Mouse (Mus musculus) B cell, adult 2 months (primary cell): ENCODE results near the gene Lmnb2.

Experiments
- DNase-seq, 2 experiments: peaks; one replicate each; pipeline ENCODE4 v3.0.0; 2022

The Lmnb2 gene

DNA sequence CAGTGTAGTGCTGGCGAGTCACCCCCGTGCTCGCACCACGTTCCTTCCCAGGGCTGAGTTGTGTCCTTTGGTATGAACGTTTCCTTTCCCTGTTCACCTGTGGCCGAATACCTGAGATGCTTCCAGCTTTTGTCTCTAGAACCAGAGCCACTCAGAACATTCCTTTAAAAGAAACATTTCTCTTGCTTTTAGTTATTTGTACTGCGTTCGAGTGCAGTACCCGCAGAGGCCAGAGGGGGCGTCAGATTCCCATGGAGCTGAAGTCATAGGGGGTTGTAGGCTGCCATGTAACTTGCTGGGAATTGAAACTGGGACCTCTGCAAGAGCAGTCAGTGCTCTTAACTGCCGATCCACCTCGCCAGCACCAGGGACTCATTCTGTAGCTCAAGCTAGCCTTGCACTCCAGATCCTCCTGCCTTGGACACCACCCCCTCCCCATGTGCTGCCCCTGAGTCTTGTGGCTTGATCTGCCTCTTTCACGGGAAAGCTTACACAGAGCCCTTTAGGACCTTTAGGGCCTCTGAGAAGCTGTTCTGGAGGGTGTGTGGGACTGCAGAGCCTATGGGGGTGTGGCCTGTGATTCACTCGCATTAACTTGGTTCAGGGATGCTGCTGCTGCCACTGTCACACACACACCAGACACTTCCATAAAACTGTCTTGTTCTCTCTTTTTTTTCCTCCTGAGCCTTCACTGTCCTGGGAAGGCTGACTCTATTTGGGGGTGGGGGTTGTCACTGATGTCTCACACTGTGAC is 28.8 kb upstream of the Lmnb2 start:
- DNase-seq = peak; percentile 57 to 58

DNA sequence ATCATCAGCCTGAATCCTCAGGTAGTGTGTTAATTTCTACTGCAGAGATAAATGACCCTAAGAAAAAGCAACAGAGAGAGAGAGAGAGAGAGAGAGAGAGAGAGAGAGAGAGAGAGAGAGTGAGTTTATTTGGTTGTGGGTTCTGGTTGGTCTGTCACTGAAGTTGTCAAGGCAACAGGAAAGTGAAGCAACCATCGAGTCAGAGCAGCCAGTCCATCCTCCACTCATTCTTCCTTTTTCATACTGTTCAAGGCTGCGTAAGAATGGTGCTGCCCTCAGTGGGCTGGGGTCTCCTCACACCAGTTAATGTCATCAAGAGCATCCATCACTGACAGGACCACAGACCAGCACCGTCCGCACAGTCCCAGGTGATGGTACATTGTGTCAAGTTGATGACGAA is 26.2 kb upstream of the Lmnb2 start:
- DNase-seq = no peak

DNA sequence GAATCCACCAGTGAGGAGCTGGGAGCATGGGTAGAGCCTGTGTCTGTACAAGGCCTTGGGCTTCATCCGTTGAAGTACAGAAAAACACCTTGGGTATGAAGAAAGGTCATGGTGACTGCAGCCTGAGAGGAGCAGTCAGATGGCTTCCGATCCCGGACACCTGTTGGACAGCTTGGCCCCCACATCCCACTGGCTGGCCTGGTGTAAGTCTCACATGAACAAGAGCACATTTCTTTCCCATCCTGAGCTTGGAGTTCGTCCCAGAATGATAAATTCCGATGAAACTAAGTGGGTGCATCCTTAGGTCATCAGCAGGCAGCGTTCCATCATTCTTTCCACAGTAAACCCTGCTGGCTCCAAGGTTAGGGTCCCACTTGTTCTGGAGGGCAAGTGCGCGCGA is 25.7 kb upstream of the Lmnb2 start:
- no peak for DNase-seq

DNA sequence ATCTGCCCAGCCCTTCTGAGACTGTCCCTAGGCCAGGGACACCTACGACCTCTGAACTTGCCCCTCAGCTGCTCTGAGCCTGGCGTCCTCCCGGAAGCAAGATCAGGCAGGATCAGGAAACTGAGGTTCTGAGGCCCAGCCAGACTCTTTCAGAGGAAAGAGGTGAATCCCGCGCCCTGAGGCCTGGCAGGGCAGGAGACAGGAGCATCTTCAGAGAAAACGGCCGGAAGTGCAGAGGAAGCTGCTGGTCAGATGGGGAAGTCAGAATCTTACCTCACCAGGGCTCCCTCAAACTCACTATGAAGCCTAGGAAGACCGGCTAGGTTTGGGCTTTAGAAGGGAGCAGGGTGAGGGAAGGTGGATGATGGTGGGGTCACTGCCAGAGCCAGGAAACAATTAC is 24.9 kb upstream of the Lmnb2 start:
- no peak for DNase-seq

DNA sequence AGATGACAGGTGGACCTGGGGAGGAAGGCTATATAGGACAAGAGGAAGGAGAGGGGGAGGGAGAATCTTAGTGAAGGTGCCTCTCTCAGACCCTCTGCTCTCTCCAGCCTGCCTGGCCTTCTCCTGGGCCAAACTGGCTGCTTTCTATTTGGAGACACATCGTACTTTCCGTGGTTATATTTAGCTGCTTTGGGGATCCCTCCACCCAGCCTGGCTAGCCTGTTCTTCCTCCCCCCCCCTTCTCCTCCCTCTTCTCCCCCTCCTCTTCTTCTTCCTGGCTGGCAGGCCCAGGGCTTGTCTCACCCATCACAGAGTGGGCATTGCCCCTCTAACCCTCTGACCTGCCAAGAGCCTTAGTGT is 22.9 kb upstream of the Lmnb2 start:
- no peak for DNase-seq

DNA sequence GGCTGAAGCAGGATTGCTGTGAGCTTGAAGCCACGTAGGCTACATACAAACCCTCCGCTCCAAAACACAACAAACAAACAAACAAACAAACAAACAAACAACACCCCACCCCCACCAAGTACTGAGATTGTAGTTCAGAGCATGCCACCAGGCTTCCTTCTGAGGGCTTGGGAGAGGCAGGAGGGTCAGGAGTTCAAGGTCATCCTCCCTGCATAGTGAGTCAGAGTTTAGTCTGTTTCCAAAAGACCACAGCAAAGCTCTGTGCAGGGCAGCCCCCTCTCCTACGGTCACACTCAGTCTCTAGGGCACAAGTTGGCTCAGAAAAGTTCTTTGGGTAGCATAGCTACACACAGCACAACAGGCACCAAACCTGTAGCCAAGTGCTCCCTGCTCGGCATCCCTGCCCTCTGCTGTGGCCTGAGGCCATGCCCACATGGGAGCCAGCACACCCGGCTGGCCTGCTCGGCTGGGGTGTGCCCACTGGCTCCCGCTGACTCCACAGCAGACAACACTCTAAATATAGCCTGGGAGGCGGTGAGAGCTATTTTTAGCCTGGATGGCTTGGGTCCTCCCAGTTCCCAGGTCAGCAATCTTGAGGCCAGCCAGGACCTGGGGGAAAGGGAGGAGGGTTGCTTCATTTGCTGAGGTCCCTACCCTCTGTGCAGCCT is 22.4 kb upstream of the Lmnb2 start:
- no peak for DNase-seq

DNA sequence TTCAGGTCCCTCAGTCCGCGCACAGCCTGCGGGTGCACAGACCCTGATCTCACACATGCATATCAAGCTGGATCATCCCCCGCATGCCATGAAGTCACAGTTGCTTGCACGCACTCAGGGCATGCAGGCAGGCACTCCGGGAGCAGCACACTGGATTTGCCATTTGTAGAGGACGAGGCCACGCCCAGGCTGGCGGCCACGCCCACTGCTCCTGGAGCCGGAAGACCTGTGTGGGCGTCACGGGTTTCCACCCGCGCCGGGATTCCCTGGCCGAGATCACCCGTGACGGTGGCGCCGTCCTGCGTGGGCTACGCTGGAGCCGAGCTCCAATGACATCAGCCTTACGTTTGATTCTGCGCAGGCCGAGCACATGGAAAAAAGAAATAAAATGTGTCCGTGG is 21.6 kb upstream of the Lmnb2 start:
- peak; percentile 81 for DNase-seq

DNA sequence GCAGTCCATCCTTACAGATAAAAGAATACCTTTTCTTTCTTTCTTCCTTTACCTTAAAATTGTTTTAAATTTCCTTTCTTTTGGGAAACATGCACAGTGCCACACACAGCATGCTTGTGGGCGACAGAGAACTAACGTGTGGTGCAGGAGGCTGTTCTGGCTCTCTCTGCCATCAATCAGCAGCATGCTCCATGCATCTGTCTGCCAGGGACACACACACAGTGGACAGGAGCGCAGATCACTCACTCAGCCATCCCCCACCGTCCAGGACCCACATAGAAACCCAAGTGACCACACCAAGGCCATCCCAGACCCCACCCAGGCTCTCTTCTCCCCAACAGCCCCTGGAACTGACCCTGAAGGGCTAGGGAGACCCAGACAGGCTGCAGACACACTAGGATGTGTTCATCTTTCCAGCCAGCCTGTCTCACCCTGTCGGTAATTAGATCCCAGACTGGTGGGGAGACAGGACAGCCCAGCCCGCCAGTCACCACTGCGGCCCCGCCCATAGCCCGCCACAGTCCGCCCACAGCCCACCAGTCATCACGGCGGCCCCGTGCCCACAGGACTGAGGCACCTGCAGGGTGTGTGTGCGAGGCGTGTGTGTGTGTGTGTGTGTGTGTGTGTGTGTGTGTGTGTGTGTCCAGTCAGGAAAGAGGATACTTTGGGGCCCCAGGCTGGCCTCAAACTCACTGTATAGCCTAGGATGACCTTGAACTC is 20.9 kb upstream of the Lmnb2 start:
- peak; percentile 37 for DNase-seq

DNA sequence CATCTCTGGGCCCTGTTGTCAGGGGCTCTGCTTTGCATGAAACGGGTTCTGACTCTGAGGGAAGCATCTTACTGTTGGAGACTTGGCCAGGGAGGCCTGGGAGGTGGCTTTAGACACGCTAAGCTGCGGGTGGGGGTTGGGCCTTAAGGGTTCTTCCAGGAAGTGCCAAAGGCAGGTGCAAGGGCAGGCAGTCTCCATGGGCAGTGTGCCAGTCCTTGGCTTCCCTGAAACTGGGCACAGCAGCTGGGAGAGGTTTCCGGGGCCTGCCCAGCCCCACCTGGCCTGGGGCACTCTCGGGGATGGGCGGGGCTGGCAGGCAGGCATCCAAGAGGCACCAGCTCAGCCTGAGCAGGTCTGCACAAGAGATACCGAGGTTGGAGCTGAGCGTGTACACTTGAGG is 19.6 kb upstream of the Lmnb2 start:
- DNase-seq = peak; percentile 23 to 25

DNA sequence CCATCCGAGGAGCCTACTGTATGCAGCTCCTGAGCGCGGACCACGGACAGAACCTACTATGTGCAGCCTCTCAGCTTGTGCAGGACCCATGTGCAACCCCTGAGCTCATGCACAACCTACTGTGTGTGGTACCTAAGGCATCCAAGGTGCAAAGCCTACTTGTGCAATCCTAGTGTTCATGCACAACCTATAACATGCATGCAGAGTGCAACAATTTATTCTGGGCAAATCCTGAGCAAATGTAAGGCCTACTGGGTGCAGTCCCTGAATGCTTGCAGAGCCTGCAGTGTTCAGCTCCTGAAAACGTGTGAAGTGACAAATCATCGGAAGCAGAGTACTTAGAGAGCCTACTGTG is 18.7 kb upstream of the Lmnb2 start:
- DNase-seq = no peak

DNA sequence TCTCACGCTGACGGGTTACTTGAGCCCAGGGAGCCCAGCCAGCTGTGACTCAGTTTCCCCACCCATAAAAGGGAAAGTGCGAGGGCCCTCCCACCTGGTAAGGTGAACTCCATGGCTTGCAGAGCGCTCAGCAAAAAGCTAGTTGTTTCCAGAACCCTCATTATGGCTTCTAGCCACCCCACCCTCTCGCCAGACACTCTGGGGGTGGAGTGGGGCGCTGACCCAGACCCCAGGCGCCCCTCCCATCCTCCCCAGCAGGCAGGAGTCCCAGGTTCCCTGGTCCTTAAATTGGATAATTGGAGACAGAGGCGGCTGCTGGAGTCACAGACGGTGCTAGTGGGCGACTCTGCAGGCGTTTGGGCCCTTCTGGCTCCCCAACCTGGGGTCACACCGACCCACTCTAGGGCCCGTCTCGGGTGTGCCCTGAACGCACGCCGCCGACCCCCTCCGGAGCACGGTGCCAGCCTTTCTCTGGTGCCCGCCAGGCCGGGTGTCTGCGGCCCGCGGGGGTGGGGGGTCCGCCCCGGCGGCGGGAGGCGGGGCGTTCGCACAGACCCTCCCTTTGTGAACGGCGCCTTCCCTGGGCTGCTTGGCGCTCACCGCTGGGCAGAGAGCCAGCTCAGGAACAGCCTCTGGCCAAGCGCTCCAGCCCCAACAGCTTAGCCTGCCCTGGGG is 18.2 kb upstream of the Lmnb2 start:
- no peak for DNase-seq

DNA sequence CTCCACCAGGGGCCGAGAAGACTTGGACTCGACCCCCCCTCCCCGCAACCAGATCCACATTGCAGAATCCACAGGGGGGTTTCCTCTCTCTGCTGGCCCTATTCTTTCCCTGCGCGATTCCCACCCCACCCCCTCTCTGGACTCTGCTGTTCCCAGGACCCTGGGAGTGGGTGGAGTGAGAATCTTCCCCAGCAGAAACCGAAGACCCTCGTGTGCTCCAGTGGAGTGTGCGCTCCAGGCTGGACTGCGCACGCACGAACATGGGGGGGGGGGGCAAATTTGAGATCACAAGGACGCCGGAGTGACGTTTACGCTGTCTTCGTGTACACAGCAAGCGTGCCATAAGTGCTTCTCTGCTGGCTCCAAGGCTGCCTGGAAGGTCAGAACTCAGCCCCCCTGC is 17.7 kb upstream of the Lmnb2 start:
- no peak for DNase-seq

DNA sequence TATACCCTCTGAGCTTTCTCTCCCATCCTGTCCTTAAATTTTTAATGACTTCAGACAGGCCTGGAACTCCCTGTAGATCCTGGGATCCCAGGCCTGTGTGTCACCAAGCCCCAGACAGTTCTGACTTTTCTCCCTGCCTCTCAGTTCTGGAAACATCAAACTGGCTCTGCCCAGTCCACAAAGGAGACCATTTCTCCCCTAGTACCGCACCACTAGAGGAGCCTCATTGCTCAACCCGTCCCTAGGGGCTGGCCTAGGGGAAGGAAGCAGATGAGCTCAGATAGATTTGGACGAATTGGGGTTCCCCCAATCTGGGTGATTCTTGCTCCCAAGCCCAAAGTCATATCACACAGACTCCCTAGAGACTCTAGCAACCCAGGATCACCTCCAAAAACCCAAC is 17.2 kb upstream of the Lmnb2 start:
- DNase-seq = peak; percentile 66 to 75

DNA sequence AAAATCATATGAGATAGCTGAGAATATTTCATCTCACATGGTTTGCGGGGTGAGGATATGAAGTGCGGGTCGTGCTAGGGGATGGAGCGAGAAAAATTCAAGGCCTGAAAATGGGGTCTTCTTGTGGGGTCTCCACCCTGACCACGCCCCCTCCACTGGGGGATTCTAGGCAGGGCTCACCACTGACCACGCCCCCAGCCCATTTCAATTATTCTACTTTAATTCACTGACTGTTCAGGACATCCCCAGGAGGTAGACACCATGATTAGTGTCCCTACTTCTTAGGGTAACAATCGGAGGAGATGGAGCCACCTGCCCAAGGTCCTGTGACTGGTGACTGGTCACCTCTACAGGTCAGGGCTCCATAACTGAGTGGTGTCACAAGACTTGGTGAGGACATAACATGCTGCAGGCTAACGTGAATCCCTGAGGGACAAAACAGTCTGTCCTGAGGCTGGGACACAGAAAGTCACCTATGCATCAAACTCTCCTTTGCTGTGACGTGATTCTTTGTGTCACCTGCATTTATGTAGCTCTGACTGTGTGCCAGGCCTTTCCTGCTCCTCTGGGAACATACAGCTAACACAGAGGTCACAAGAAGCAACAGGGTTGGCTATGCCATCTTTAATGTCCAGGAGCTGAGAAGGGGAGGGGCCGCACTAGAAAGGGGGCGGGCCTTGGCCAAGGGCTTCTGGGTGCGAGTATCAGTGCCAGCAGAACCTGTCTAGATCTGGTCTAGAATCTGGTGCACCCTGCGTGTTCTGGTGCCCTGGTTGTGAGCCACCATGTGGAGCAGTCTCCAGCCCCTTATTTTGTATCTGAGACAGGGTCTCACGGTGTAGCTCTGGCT is 16.3 kb upstream of the Lmnb2 start:
- no peak for DNase-seq

DNA sequence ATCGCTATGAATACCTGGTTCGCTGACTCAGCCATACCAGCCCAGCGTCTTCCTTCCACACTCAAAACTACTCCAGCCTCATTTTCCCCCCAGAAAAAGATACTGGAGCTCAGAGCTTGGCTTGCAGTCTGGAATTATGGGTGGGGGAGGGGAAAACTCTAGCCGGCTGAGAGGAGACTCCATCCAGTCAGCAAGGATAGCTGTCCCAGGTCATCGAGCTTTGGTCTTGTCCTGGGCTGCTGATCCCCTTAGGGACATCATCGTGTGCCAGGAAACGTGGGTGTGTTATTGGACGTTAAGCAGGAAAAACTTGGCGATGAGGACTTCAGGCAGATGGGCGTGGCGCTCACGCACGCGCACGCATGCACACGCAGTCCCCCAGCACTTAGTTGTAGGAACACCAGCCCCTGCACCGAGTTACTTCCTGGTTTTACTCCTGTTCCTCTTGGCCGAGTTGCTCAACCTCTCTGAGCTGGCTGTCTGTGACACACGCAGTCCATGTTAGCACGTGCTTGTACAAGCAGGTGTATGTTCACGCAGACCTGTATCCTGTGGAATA is 15.5 kb upstream of the Lmnb2 start:
- peak; percentile 54 to 56 for DNase-seq

DNA sequence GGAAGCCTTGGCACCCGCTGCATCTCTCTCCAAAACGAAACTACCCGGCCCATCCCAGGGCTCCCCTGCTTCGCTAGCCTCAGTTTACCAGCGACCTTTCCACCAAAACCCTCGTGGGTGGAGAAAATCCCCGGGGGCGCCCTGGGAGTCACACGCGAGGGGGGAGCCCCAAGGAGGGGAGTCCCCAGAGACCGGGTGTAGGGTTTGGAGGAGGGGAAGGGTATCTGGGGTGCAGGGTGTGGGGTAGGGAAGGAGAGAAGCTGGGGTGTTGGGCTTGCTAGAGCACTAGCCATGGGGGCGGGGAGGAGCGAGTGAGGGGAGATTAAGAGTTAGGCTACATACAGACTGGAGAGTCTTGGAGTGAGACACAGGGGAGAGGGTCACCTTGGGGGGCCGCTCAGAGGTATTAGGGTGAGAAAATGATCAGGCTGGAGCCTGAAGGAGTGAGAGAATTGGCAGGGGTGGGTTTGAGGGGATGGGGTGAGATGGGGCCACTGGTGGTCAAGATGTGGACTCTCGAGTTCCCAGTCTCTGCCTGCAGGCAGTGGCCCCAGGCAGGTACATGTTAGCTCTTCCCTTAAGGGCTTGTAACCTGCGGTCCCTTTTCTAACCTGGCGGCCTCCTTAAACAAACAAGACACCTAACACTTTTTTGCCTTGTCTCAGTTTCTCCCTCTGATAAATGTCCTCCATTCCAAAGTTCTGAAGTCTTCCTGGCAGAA is 14.8 kb upstream of the Lmnb2 start:
- peak; percentile 27 to 38 for DNase-seq

DNA sequence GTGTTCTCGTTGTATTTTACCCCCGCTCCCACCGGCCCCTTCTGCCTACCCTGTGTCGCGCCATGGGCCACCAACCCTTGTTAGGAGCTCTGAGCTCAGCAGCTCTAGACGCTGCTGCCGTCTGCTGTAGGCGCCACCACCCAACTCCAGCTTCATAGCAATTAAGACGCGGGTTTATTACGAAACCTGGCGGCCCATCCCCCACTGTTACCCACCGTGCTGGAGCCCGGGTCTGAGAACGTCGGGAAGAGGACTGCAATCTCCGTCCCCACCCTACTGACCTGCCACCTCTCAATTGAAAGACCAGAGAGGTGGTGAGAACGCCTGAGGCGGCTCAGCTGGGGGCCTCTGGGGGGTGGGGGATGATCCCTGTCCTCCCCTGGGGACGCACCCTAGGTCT is 14.2 kb upstream of the Lmnb2 start:
- peak; percentile 43 to 48 for DNase-seq

DNA sequence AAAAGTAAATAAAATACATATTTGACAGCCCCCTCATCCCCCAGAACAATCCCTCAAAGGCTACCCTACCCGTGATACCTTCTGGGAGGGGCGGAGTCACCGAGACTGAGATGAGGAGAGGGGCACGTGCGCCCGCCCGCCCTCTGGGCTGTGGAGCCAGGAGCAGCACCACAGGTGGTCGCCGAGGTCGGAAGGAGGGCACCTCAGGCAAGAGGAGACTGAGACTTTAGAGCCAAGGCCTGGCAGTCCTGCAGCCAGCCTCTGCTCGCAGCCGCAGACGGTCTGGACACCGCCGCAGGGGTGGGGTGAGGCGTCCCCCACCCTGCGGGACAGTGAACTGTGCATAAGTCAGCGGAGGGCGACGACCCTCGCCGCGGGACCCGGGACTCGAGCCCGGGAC is 13.7 kb upstream of the Lmnb2 start:
- peak; percentile 27 to 31 for DNase-seq

DNA sequence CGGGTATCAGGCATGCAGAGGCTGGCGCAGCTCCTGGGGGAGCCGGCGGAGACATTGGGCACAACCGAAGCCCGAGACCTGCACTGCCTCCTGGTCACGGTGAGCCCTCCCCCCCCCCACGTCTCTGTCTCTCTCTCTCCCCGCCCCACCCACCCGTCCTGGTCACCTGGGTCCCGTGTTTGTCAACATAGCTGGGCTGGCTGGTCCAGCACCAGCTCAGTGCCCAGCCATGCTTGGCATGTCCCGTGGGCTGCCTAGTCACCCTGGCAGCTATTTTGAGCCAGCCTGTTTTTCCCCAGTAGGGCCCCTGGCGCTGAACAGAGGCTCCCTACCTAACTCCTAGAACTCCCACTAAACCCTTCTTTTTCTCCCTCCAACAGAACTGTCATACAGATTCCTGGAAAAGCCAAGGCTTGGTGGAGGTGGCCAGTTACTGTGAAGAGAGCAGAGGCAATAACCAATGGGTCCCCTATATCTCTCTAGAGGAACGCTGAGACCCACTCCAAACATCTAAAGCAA is 13.2 kb upstream of the Lmnb2 start:
- peak; percentile 55 to 57 for DNase-seq

DNA sequence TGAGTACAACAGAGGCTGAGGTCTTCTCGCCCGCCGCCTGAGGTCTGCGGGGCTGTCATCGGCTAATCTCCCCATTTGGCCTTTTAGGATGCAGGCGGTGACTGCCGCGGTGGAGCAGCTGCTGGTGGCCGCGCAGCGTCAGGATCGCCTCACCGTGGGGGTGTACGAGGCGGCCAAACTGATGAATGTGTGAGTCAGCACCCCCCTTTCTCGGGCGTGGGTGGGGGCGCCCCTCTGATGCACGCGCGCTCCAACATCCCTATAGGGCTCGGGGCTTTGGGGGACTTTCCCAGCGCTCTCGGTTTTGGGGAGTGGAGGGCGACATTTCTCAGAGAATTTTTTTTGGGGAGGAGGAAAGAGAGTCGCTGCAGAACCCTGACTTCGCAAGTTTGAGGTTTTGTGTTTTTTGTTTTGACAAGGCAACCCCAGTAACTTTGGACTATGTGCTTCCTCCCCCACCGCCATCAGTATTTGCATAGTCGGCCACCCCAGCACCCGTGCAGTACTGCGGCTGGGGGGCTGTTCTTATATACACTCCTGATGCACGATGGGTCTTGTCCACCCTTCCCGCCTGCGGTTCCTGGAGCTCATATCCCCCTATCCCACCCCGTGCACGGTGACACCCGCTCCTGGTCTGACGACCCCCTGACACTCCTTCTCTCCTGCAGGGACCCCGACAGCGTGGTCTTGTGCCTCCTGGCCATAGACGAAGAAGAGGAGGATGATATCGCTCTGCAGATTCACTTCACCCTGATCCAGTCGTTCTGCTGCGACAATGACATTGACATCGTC is 12.5 kb upstream of the Lmnb2 start:
- DNase-seq = peak; percentile 73
